Mouse (Mus musculus): Measurements from ENCODE around the gene Vrk2. TPM values are rescaled to one million over a fixed set of nuclear protein-coding genes. Genes with fewer than 3 reads are reported as not detected.

The Vrk2 gene
- polyA plus RNA-seq, 1 experiment from 2014 or later = 16.8 TPM

GRCm38 (mm10) chr11:26604061-26604655, 10.4 kb upstream of the Vrk2 start:
- no peak overlapping the region for H3K27ac ChIP-seq (replicated peaks in 1 of 2; ENCODE audit: control insufficient read depth in 1 of 2, insufficient read depth in 1 of 2, low read depth in 2 of 2, low read length in 2 of 2)
- H3K27me3 ChIP-seq (ENCODE audit: control insufficient read depth, insufficient read depth, low read length) = no peaks in the 10 kb centered on the region
- H3K9ac ChIP-seq (ENCODE audit: low read length) = no peak overlapping the region
- no peak overlapping the region for H3K4me3 ChIP-seq (ENCODE audit: control insufficient read depth in 1 of 2, insufficient read depth in 1 of 2, low read depth in 1 of 2, low read length in 2 of 2)
- 87% methylated on average over 1 of the region's 1 CpGs for WGBS
- H3K4me2 ChIP-seq (ENCODE audit: low read length) = no peak overlapping the region
- H3K9me3 ChIP-seq (ENCODE audit: control insufficient read depth, low read length) = no peaks in the 10 kb centered on the region
- no peaks in the 10 kb centered on the region for H3K36me3 ChIP-seq (ENCODE audit: control insufficient read depth, insufficient read depth, low read length)
- H3K4me1 ChIP-seq (ENCODE audit: control insufficient read depth in 2 of 2, insufficient read depth in 2 of 2, low read length in 2 of 2) = no peaks in the 10 kb centered on the region
- ATAC-seq (ENCODE audit: insufficient number of reproducible peaks, insufficient read depth, low FRiP score, low read depth) = no peak

GRCm38 (mm10) chr11:26601571-26602175, 7.9 kb upstream of the Vrk2 start:
- Histone ChIP-seq H3K27me3 (ENCODE audit: control insufficient read depth, insufficient read depth, low read length) (no peaks in the 10 kb centered on the region), H3K4me2 (ENCODE audit: low read length) (no peak overlapping the region), H3K4me1 (ENCODE audit: control insufficient read depth in 2 of 2, insufficient read depth in 2 of 2, low read length in 2 of 2) (no peaks in the 10 kb centered on the region), H3K4me3 (ENCODE audit: control insufficient read depth in 1 of 2, insufficient read depth in 1 of 2, low read depth in 1 of 2, low read length in 2 of 2) (no peak overlapping the region), H3K36me3 (ENCODE audit: control insufficient read depth, insufficient read depth, low read length) (no peaks in the 10 kb centered on the region), H3K9ac (ENCODE audit: low read length) (no peak overlapping the region), H3K27ac (replicated peaks in 1 of 2; ENCODE audit: control insufficient read depth in 1 of 2, insufficient read depth in 1 of 2, low read depth in 2 of 2, low read length in 2 of 2) (no peak overlapping the region), H3K9me3 (ENCODE audit: control insufficient read depth, low read length) (no peaks in the 10 kb centered on the region)
- 74% methylated on average over 2 of the region's 2 CpGs for WGBS
- ATAC-seq (ENCODE audit: insufficient number of reproducible peaks, insufficient read depth, low FRiP score, low read depth) = no peak

- WGBS = 56% methylated on average over 4 of the region's 4 CpGs
- Histone ChIP-seq H3K9ac (ENCODE audit: low read length) (no peak overlapping the region), H3K4me3 (ENCODE audit: control insufficient read depth in 1 of 2, insufficient read depth in 1 of 2, low read depth in 1 of 2, low read length in 2 of 2) (no peak overlapping the region), H3K4me1 (ENCODE audit: control insufficient read depth in 2 of 2, insufficient read depth in 2 of 2, low read length in 2 of 2) (no peaks in the 10 kb centered on the region), H3K27ac (replicated peaks in 1 of 2; ENCODE audit: control insufficient read depth in 1 of 2, insufficient read depth in 1 of 2, low read depth in 2 of 2, low read length in 2 of 2) (no peak overlapping the region), H3K36me3 (ENCODE audit: control insufficient read depth, insufficient read depth, low read length) (no peaks in the 10 kb centered on the region), H3K4me2 (ENCODE audit: low read length) (no peak overlapping the region), H3K9me3 (ENCODE audit: control insufficient read depth, low read length) (no peaks in the 10 kb centered on the region), H3K27me3 (ENCODE audit: control insufficient read depth, insufficient read depth, low read length) (no peaks in the 10 kb centered on the region)
- ATAC-seq (ENCODE audit: insufficient number of reproducible peaks, insufficient read depth, low FRiP score, low read depth) = no peak
These were observed 6.9 kb upstream of the Vrk2 start for GRCm38 (mm10) chr11:26600692-26601091.

- Histone ChIP-seq H3K4me3 (ENCODE audit: control insufficient read depth in 1 of 2, insufficient read depth in 1 of 2, low read depth in 1 of 2, low read length in 2 of 2) (no peak overlapping the region), H3K4me2 (ENCODE audit: low read length) (no peak overlapping the region), H3K9me3 (ENCODE audit: control insufficient read depth, low read length) (no peaks in the 10 kb centered on the region), H3K27me3 (ENCODE audit: control insufficient read depth, insufficient read depth, low read length) (no peaks in the 10 kb centered on the region), H3K36me3 (ENCODE audit: control insufficient read depth, insufficient read depth, low read length) (no peaks in the 10 kb centered on the region), H3K27ac (replicated peaks in 1 of 2; ENCODE audit: control insufficient read depth in 1 of 2, insufficient read depth in 1 of 2, low read depth in 2 of 2, low read length in 2 of 2) (no peak overlapping the region), H3K4me1 (ENCODE audit: control insufficient read depth in 2 of 2, insufficient read depth in 2 of 2, low read length in 2 of 2) (no peaks in the 10 kb centered on the region), H3K9ac (ENCODE audit: low read length) (no peak overlapping the region)
- no peak for ATAC-seq (ENCODE audit: insufficient number of reproducible peaks, insufficient read depth, low FRiP score, low read depth)
- WGBS = 60% methylated on average over 1 of the region's 1 CpGs
These were observed 5.1 kb upstream of the Vrk2 start for GRCm38 (mm10) chr11:26598876-26599275.

GRCm38 (mm10) chr11:26597761-26598160, 4.0 kb upstream of the Vrk2 start:
- Histone ChIP-seq H3K27me3 (ENCODE audit: control insufficient read depth, insufficient read depth, low read length) (no peaks in the 10 kb centered on the region), H3K4me3 (ENCODE audit: control insufficient read depth in 1 of 2, insufficient read depth in 1 of 2, low read depth in 1 of 2, low read length in 2 of 2) (no peak overlapping the region), H3K27ac (replicated peaks in 1 of 2; ENCODE audit: control insufficient read depth in 1 of 2, insufficient read depth in 1 of 2, low read depth in 2 of 2, low read length in 2 of 2) (no peak overlapping the region), H3K4me2 (ENCODE audit: low read length) (no peak overlapping the region), H3K36me3 (ENCODE audit: control insufficient read depth, insufficient read depth, low read length) (no peaks in the 10 kb centered on the region), H3K9me3 (ENCODE audit: control insufficient read depth, low read length) (no peaks in the 10 kb centered on the region), H3K9ac (ENCODE audit: low read length) (no peak overlapping the region), H3K4me1 (ENCODE audit: control insufficient read depth in 2 of 2, insufficient read depth in 2 of 2, low read length in 2 of 2) (peaks cover 0 to under 1% of the 10 kb centered on the region in 2 experiments; a peak in 1 of 4 replicates)
- ATAC-seq (ENCODE audit: insufficient number of reproducible peaks, insufficient read depth, low FRiP score, low read depth) = no peak
- WGBS = 75% methylated on average over 6 of the region's 6 CpGs

GRCm38 (mm10) chr11:26597145-26597544, 3.3 kb upstream of the Vrk2 start:
- Histone ChIP-seq H3K9me3 (ENCODE audit: control insufficient read depth, low read length) (no peaks in the 10 kb centered on the region), H3K4me2 (ENCODE audit: low read length) (no peak overlapping the region), H3K9ac (ENCODE audit: low read length) (no peak overlapping the region), H3K27ac (replicated peaks in 1 of 2; ENCODE audit: control insufficient read depth in 1 of 2, insufficient read depth in 1 of 2, low read depth in 2 of 2, low read length in 2 of 2) (no peak overlapping the region), H3K4me1 (ENCODE audit: control insufficient read depth in 2 of 2, insufficient read depth in 2 of 2, low read length in 2 of 2) (peaks cover 3 to 7% of the 10 kb centered on the region in 2 experiments; a peak in 3 of 4 replicates), H3K27me3 (ENCODE audit: control insufficient read depth, insufficient read depth, low read length) (no peaks in the 10 kb centered on the region), H3K4me3 (ENCODE audit: control insufficient read depth in 1 of 2, insufficient read depth in 1 of 2, low read depth in 1 of 2, low read length in 2 of 2) (no peak overlapping the region), H3K36me3 (ENCODE audit: control insufficient read depth, insufficient read depth, low read length) (no peaks in the 10 kb centered on the region)
- no peak for ATAC-seq (ENCODE audit: insufficient number of reproducible peaks, insufficient read depth, low FRiP score, low read depth)
- 53% methylated on average over 6 of the region's 6 CpGs for WGBS

- Histone ChIP-seq H3K9me3 (ENCODE audit: control insufficient read depth, low read length) (no peaks in the 10 kb centered on the region), H3K27ac (replicated peaks in 1 of 2; ENCODE audit: control insufficient read depth in 1 of 2, insufficient read depth in 1 of 2, low read depth in 2 of 2, low read length in 2 of 2) (no peak overlapping the region), H3K4me2 (ENCODE audit: low read length) (no peak overlapping the region), H3K4me1 (ENCODE audit: control insufficient read depth in 2 of 2, insufficient read depth in 2 of 2, low read length in 2 of 2) (peaks cover 3 to 7% of the 10 kb centered on the region in 2 experiments; a peak in 3 of 4 replicates), H3K4me3 (ENCODE audit: control insufficient read depth in 1 of 2, insufficient read depth in 1 of 2, low read depth in 1 of 2, low read length in 2 of 2) (no peak overlapping the region), H3K36me3 (ENCODE audit: control insufficient read depth, insufficient read depth, low read length) (no peaks in the 10 kb centered on the region), H3K27me3 (ENCODE audit: control insufficient read depth, insufficient read depth, low read length) (no peaks in the 10 kb centered on the region), H3K9ac (ENCODE audit: low read length) (no peak overlapping the region)
- WGBS = 91% methylated on average over 1 of the region's 1 CpGs
- ATAC-seq (ENCODE audit: insufficient number of reproducible peaks, insufficient read depth, low FRiP score, low read depth) = no peak
These were observed 2.4 kb upstream of the Vrk2 start for GRCm38 (mm10) chr11:26596186-26596585.

GRCm38 (mm10) chr11:26594487-26594886, 688 bp upstream of the Vrk2 start:
- H3K27me3 ChIP-seq (ENCODE audit: control insufficient read depth, insufficient read depth, low read length) = no peaks in the 10 kb centered on the region
- peaks cover 4% of the 10 kb centered on the region; the same call in 1 of the 2 replicates for H3K36me3 ChIP-seq (ENCODE audit: control insufficient read depth, insufficient read depth, low read length)
- no peak for ATAC-seq (ENCODE audit: insufficient number of reproducible peaks, insufficient read depth, low FRiP score, low read depth)
- no peaks in the 10 kb centered on the region for H3K9me3 ChIP-seq (ENCODE audit: control insufficient read depth, low read length)
- H3K27ac ChIP-seq (replicated peaks in 1 of 2; ENCODE audit: control insufficient read depth in 1 of 2, insufficient read depth in 1 of 2, low read depth in 2 of 2, low read length in 2 of 2) = no peak overlapping the region
- H3K4me2 ChIP-seq (ENCODE audit: low read length) = no peak overlapping the region
- H3K4me3 ChIP-seq (ENCODE audit: control insufficient read depth in 1 of 2, insufficient read depth in 1 of 2, low read depth in 1 of 2, low read length in 2 of 2) = no peak overlapping the region
- H3K9ac ChIP-seq (ENCODE audit: low read length) = no peak overlapping the region
- H3K4me1 ChIP-seq (ENCODE audit: control insufficient read depth in 2 of 2, insufficient read depth in 2 of 2, low read length in 2 of 2) = peaks cover 3 to 7% of the 10 kb centered on the region in 2 experiments; a peak in 3 of 4 replicates
- 71% methylated on average over 1 of the region's 1 CpGs for WGBS
